Mouse (Mus musculus) naive thymus-derived CD4-positive, alpha-beta T cell, adult 2 months (primary cell): ENCODE measurements around the gene Cdh13.

Source experiments
- DNase-seq: peaks from one replicate; pipeline ENCODE4 v3.0.0-alpha.2; 2011; ENCODE audit warnings: low read depth

Cdh13 gene

DNA sequence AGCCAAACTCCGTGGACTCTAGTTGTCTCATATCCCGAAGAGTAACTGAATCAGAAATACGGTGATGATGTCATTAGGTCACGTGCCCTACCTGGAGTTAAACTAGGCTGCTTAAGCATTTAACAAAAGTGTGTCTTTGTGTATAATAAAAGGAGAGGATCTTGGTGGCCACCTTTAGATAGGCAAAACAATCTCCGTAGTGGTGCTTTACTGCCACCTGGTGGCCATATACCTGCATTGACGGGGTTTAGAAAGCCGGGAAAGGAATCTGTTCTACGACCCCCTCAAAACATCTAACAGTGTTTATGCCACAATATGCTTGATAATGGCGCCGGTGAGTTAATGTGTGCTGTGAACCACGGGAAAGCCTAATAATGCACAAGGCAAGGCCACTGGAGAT lies 781.0 kb downstream of the Cdh13 start:
- peak; percentile 3 for DNase-seq

DNA sequence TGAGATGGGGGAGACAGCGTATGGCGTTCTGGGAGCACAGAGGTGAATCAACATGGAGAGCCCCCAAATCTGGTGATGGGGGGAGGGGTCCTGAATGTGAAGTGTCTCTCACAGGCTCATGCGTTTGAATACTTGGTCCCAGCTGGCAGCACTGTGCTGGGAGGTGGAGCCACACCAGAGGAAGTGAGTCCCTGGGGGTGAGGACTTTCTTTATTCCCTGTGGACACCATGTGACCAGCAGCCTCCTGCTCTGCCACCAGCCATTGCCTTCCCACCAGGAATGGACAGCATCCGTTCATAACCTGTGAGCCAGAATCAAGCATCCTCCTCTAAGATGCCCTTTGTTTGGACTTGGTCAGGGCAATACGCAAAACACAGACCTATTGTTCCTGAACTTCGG lies 788.8 kb downstream of the Cdh13 start:
- DNase-seq: no peak

DNA sequence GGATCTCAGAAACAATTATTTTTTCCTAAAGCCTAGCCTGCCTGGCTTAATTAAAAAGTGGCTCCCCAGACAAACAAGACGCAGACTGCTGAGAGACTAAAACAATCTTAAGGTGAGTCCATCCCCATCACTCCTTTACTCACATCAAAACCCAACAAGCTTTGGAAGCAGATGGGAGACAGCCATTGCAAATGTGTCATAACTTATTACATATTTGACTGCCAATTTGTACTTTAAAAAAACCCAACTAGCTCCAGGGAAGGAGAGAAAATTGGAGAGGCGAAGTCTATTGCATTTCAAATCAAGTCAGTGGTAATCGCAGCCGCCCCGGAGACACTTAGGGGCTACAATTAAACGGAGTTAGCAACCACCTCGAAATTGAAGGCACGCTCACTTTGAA lies 801.5 kb downstream of the Cdh13 start:
- no peak for DNase-seq

DNA sequence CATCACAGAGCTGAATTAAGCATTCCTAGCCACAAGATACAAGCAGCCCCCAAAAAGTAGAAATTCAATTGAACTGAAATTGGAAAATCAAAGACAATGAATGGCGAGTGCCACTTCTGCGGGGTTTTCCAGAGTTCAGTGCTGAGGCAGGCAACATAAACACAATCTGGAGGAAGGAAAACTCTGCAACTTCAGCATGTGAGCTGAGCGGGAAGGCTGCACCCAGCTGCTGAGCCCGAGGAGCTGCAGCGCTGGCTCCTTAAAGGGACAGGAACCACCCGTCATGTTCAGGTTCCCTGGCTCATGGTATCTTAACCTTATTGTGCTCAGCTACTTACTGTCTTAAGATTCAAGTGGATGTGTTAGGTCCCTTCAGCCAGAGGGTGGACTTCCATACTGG lies 814.7 kb downstream of the Cdh13 start:
- DNase-seq: no peak

DNA sequence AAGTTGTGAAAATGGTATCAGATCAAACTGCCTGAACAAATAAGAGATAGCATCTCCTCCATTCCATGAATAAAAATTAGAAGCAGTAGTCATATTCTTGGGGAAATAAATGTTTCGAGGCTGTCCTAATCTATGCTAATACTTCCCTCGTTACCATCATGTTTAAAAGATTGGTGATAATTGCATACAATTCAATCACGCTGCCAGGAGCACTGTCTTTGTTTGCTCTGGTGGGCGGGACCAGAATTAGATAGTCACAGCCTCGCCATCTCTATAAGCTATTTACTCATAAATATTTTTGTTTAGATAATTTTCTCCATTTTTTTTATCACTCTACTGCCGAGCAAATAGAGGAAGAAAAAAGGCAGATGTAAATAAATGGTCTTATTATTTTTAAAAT lies 819.3 kb downstream of the Cdh13 start:
- DNase-seq: no peak

DNA sequence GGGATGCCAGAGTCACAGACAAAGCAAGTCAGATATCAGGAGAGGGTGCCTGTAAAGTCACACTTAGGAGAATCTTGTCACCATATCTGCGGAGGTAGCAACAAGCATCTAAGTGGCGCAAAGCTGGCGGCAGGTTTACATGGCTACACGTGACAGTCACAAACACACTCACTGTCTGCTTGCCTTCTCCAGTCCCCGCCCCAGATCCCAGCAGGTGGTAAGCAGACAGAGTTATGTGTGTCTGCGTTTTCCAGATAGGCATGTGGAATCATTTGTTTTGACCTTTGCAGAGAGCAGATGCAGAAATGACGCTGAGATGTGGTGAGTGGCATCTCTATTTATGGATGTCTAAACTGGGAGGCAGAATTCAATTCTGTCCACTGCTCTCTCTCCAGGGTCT lies 826.1 kb downstream of the Cdh13 start:
- DNase-seq: no peak

DNA sequence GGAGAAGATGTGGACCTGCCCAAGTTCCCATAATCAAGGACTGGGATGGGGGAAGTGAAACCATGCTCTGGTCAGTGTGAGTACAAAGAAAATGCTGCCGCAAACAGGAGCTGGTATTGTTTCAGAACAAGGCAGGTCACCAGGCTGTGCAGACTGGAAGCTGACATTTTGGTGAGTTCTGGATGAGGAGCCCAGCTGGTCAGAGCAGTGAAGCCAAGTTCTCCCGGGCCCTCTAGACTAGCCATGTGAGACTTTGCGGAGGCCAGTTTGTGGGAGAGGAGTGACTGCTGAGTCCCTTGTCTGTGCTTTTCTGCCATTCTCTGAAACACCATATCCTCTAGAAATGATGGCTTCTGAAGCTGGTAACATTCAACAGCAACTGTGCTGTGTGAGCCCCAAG lies 829.3 kb downstream of the Cdh13 start:
- no peak for DNase-seq

DNA sequence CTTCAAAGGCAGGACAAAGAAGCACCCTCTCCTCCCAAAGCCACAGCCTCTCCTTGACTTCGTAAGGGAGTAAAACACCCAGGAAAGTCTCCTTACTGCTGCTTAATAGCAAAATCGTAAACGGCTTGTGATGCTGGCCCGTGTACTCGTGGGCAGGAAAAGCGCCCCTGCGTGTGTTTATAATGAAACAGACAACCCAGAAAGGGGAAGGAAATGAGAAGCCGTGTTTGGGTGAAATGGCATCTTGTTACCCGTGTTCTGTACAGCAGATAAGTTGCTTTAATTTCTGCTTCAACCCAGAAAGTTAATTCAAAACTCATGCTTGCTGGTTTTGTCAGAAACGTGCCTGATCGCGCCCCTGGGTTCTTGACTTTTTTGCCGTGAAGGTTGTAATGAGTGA lies 837.7 kb downstream of the Cdh13 start:
- no peak for DNase-seq

DNA sequence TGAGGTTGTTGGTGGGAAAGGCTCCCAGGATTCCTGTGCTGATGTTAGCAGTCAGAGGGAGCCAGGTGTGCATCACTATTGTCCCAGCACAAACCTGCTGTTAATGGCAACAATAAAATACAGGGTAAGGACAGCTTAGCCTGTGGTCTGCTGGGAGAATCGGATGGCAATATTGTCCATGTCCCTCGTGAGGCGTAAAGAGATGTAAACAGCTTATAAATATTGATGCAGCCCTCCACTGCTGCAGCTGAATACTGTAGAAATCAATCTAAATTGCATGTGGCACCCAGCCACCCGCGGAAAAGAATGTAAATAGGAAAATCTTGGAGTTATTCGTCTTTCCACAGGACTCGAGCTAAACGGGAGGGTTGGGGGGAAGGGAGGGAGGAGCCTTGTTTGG lies 844.3 kb downstream of the Cdh13 start:
- no peak for DNase-seq

DNA sequence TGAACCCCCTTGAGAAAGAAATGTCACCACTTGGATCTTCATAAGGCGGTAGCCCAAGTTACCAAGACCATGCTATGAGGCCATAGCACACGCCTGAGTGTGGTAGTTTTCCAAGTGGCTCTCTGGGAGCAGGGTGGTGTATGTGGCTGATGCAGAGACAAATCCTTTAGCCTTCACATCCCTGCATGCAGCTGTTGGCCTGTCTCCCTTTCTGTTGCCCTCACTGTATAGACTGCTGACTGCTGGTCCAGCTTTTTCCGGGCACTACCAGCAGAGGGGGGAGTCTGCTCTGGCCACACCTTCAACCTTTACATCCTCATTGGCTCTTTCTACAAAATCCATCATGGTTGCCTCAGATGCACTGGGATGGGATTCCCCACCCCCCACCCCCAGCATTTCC lies 844.7 kb downstream of the Cdh13 start:
- DNase-seq: no peak

DNA sequence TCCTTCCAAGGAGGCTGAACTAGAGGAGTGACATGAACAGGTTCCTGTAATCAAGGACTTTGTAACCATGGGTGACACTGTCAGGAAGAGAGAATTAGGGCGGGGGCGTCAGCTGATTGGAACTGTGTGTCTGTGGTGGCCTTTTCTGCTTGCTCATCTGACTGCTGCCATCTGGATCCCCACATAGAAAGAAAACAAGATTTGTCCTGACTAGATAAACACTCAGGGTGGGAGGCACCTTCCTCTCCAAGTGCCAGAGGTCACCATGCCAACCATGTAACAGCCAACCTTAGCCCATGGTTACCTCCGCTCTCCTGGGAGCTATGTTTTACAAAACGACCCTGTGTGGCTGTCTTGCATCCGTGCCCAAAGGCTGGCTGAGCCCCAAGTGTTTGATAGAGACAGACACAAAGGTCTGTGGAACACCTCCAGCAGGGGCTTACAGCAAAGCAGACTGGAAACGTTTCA lies 873.0 kb downstream of the Cdh13 start:
- DNase-seq: no peak

DNA sequence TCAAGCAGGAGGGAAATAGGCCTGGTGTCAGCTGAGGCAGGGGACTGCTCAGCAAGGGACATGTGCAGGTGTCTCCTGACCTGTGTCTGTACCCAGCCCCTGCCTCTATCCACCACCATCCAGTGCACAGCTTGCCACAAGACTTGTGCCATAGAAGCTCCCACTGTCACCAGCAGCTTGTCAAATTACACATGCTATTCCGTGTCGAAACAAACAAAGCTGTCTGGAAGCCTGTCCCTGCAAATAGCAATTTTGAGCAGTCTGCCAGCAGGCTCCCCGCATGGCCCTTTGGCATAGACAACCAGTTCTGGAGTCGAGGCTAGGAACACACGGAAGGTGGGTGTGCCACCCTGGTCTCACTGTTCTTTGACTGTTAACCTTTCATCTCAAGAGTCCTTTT lies 875.1 kb downstream of the Cdh13 start:
- DNase-seq: no peak

DNA sequence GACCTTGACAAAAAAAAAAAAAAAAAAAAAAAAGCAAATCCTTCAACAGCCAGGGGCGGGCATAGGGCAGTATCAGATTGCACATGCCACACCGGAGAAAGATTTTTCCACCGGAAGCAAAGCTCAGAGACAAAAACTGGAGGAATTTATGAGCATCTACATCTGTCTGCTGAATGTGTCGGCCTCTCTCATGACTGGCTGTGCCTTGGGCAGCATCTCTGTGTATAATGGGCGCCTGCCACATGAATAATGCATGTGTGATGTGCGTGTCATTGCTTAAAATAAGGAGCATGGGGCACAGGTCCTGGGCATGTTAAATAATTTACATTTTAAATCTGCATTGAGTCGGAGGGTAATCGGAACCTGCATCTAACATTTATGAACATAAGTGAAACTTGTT lies 876.3 kb downstream of the Cdh13 start:
- DNase-seq: no peak

DNA sequence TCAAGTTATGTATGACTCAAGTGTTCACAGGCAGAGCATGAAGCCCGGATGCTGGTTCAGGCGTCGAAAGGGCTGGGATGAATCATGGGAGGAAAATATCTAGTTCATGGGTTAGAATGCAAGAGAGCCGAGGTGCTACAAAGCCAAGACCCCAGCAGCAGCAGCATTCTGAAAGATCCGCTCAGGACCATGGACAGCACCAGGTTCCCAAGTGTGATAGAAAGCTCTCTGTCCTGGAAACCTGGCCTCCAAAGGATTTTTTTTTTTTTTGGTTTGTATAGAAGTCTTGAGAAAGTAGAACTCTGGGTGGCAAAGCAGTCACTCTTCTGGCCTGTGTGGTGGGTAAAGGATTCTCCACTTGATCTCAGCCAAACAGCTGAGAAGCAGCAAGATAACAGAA lies 880.5 kb downstream of the Cdh13 start:
- DNase-seq: no peak

DNA sequence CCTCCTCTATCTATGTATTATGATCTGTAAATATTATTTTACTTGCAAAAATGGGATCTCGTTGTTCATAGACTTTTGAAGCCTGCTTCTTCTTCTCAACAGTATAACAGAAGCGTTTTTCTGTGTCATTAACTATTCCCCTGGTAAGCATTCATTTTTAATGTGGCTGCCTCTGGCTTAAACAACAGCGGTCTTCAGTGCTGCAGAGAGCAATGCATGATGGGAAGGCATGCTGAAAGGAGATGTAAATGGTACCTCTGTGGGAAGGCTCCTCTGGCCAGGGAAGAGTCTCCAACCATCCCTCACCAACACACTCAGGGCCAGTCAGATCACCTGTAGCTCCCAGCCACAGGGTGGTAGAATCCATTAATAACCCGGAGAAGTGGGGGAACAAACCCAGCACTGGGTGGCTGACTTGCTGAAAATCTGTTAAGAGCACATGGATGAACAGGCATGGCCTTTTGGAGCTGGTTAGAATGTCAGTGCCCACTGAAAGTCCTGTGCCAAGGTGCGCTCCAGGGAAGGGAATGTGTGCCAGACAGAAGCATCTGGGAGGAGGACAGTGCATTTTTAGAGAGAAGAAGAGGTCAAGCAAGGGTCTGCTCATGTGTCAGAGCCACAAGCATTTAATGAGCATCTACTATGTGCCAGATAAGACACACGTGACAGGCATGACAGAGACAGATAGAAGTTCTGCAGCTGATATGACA lies 893.8 kb downstream of the Cdh13 start:
- DNase-seq: no peak

DNA sequence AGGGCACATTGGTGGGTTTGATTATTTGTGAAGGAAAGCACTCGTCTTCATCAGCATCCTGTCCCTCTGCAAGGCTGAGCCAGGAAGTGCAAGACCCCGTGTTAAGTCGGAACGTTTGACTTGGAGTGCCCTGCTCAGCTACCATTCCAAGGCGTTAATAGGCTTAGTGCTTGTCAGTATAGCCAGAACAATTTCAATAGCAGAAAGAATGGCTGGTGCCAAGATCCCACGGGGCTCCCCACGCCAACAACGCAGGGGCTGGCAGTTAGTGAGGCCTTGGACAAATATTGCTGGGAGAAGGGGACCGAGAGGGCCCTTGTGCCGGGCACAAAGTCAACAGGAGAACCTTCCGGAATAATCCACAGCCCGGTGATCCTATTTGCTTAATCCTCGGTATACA lies 897.1 kb downstream of the Cdh13 start:
- DNase-seq: no peak

DNA sequence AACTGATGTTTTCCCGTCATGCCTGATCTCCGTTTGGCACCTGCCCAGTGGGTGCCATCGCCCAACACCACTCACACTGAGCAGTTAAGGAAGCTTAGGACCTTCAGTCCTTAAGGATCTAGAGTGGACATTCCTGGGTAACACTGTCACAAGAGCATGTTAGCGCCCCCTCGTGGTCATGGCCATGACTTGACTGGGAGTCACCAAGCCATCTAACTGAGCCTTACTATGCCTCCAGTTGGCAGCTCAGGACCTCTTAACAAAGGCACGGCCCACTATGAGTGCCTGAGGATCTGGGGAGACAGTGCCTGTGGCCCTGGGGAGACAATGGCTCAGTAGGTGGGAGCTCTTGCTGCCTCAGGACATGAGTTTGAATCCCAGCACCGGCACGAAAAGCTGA lies 912.2 kb downstream of the Cdh13 start:
- peak; percentile 1 for DNase-seq

DNA sequence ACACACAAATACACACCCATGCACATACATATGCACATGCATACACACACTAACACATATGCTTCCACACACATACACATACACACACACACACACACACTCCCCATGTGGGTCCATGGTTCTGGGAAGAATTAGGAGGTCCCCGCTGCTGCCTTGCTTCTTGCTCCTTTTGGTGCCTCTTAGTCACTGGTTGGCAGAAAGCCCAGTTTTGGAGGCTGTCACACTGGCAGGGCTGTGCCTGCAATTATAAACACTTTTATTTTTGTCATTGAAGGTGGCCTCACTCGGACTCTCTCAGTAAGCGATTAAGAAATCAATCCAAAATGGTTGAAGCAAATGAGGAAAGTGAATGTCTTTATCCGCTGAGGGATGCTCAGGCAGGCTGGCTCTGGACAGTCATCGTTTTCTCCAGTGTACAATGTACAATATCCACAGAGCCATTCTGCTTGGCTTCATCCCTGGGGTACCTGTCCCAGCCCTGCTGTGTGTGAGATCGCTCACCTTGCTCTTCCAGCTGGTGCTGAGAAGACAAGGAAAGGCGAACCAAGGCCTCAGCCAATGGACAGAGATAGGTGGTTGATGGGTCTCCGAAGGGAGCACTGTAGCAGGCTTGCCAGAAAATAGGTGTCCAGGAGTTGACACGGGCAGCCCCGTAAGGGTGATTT lies 913.1 kb downstream of the Cdh13 start:
- DNase-seq: no peak

DNA sequence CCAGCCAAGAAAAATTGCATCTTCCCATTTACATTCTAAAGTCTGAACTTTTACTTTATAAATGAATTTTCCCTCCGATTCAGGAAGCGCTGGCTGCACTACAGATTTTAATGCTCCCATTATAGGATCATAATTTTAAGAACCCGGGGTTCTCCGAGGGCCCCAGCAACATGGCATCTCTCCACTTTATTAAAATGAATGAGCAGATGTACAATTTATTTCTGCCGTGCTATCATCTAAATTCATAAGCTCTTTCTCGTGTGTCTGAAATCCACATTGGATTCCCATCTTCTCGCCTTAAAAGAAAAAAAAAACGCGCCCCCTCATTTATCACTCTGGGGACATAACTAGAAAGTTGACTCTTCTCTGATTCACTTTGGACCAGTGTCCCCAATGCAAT lies 925.0 kb downstream of the Cdh13 start:
- DNase-seq: no peak

DNA sequence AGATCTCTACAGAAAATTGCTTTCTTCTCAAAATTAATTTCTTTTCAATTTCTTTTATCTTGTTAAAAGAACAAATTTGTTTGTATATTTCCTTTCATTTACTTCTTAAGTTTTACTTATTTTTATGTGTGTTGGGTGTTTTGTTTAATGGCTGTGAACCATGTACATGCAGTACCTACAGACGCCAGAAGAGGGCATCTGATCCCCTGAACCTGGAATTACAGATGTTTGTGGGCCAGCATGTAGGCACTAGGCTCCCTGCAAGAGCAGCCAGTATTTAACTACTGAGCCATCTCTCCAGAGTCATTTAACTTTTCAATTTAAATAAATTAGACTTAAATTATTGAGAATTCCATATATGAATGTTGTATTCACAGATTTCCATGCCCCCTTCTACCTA lies 941.0 kb downstream of the Cdh13 start:
- DNase-seq: peak; percentile 68

DNA sequence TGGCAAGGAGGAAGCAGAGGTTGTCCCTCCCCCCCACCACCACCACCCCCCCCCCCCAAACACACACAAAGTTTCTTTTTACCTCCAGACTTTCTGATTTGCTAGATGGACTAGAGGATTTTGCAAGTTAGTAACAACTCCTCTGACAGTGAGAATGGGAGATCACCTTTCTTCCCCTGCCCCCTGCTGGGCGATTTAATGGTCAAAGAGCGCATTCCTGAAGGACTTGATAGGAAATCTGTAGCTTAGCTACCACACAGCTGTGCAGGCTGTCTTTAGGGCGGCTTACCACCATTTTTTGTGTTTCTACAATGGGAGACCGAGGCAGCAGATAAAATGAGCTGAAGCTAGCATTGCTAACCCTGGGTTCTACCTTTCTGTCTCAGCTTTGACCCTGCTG lies 961.6 kb downstream of the Cdh13 start:
- DNase-seq: no peak

DNA sequence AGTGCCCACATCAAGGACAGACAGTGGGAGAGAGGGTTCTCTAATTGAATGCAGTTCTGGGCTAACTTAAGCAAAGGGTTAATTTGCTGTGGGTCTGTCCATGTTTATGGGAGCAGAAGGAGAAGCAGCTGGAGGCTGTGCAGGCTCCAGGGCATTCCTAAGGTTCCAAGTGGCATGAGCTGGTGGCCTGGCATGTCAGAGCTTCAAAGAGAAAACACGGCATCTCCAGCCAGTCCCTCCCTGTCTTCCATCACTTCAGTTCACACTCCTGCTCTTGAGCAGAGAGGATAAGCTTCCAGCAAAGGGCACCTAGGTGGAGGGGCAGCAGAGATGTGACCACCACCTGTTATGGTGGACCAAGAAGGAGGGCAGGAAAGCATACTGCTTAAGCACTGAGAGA lies 962.1 kb downstream of the Cdh13 start:
- no peak for DNase-seq

DNA sequence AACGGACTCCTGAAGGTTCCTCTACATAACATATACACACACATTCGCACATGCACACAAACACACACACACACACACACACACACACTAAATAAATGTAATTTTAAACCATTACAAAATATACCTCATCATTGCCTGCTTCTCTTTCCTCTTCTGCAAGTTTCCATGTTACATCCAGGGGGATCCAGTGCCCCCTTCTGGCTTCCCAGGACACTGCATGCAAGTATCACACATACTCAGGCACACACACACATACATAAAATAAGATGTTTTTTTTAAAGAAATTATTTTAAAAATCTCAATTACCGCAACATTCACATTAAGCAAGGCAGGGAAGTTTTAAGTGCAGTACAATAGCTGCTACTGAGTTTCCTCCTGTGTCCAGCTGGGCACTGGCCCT lies 970.8 kb downstream of the Cdh13 start:
- no peak for DNase-seq

DNA sequence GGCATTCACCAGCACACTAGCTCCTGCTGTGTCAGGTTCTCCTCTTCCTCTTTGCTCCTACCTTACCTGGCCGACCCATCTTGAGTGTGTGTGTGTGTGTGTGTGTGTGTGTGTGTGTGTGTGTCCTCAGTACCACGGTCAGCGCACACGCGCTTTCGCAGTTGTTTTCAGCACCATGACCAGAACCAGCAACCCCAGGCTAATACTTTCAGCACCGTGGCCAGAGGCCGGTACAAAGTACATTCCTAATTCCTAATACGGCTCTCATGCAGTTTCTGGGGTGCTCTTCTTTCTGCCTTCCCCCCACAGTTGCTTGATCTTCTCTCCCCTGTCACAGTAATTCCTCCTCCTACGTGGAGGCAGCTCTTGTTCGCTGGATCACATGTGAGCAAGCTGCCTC lies 975.1 kb downstream of the Cdh13 start:
- no peak for DNase-seq
